ENCODE assay signal across 7 mouse cellular contexts in genomic region chr12:64964560-64964959, GRCm38 (mm10). TPM values are rescaled to one million over a fixed set of nuclear protein-coding genes. Genes with fewer than 3 reads are reported as not detected.
A peak's percentile ranks its signal among the peaks of the same experiment; 100 is the strongest.
DNase-seq lines count a peak whose midpoint lies in the region; ATAC-seq and TF ChIP-seq lines count a peak whose summit lies in the region.

No protein-coding gene starts in this region.

- peak overlapping the region; percentile 99 for H3K4me3 ChIP-seq in lung, postnatal 0 days (ENCODE audit: low read depth, low read length)
- H3K4me3 ChIP-seq in forebrain, embryonic 11.5 days (ENCODE audit: low read depth, low read length): peak overlapping the region; percentile 81
- peak overlapping the region; percentile 85 for H3K4me3 ChIP-seq in limb, embryonic 12.5 days (replicated peaks)
- peak overlapping the region; percentile 90 for H3K4me3 ChIP-seq in stomach, embryonic 14.5 days (ENCODE audit: low read depth, low read length)

- no peaks in the 10 kb centered on the region for H3K36me3 ChIP-seq in lung, postnatal 0 days (ENCODE audit: insufficient read depth, low read length)
- no peaks in the 10 kb centered on the region for H3K36me3 ChIP-seq in forebrain, embryonic 11.5 days (ENCODE audit: control insufficient read depth, insufficient read depth, low read length)
- H3K36me3 ChIP-seq in limb, embryonic 12.5 days: no peaks in the 10 kb centered on the region
- no peaks in the 10 kb centered on the region for H3K36me3 ChIP-seq in stomach, embryonic 14.5 days (ENCODE audit: control insufficient read depth, insufficient read depth, low read length)

- WGBS in lung, postnatal 0 days: 16% methylated on average over 4 of the region's 4 CpGs
- WGBS in forebrain, embryonic 11.5 days: 22% methylated on average over 4 of the region's 4 CpGs
- WGBS in limb, embryonic 12.5 days: 27% methylated on average over 4 of the region's 4 CpGs
- WGBS in stomach, embryonic 14.5 days: 19% methylated on average over 4 of the region's 4 CpGs

- no peak for ATAC-seq in lung, postnatal 0 days
- ATAC-seq in forebrain, embryonic 11.5 days (replicated peaks; ENCODE audit: low FRiP score): no peak
- no peak for ATAC-seq in limb, embryonic 12.5 days (ENCODE audit: insufficient number of reproducible peaks, insufficient read depth, low FRiP score, low TSS enrichment, low read depth)
- no peak for ATAC-seq in stomach, embryonic 14.5 days (ENCODE audit: insufficient number of reproducible peaks, insufficient read depth, low FRiP score, low read depth)

- H3K4me1 ChIP-seq in lung, postnatal 0 days (ENCODE audit: insufficient read depth, low read depth, low read length): peaks cover 10% of the 10 kb centered on the region
- H3K4me1 ChIP-seq in forebrain, embryonic 11.5 days (replicated peaks; ENCODE audit: control insufficient read depth, insufficient read depth, low read length): 0 out of 2 replicates have a peak, but pooled peaks cover 2% of the 10 kb centered on the region
- H3K4me1 ChIP-seq in limb, embryonic 12.5 days (replicated peaks): peaks cover 21% of the 10 kb centered on the region
- no peaks in the 10 kb centered on the region for H3K4me1 ChIP-seq in stomach, embryonic 14.5 days (ENCODE audit: control insufficient read depth, insufficient read depth, low read length)

- no peaks in the 10 kb centered on the region for H3K9me3 ChIP-seq in lung, postnatal 0 days (ENCODE audit: low read length)
- no peaks in the 10 kb centered on the region for H3K9me3 ChIP-seq in forebrain, embryonic 11.5 days (ENCODE audit: control insufficient read depth, low read length)
- H3K9me3 ChIP-seq in limb, embryonic 12.5 days: no peaks in the 10 kb centered on the region
- no peaks in the 10 kb centered on the region for H3K9me3 ChIP-seq in stomach, embryonic 14.5 days (ENCODE audit: control insufficient read depth, low read depth, low read length)

- H3K27me3 ChIP-seq in lung, postnatal 0 days (replicated peaks; ENCODE audit: insufficient read depth, low read length): no peaks in the 10 kb centered on the region
- H3K27me3 ChIP-seq in forebrain, embryonic 11.5 days (ENCODE audit: control insufficient read depth, insufficient read depth, low read length): no peaks in the 10 kb centered on the region
- H3K27me3 ChIP-seq in limb, embryonic 12.5 days: no peaks in the 10 kb centered on the region
- no peaks in the 10 kb centered on the region for H3K27me3 ChIP-seq in stomach, embryonic 14.5 days (ENCODE audit: control insufficient read depth, insufficient read depth, low read length)

- TF ChIP-seq EP300 in lung, postnatal 0 days (IDR thresholded peaks at IDR 0.05): no peak

- no peak overlapping the region for H3K27ac ChIP-seq in lung, postnatal 0 days (ENCODE audit: low read length)
- no peak overlapping the region for H3K27ac ChIP-seq in forebrain, embryonic 11.5 days (ENCODE audit: low read depth, low read length)
- no peak overlapping the region for H3K27ac ChIP-seq in limb, embryonic 12.5 days
- H3K27ac ChIP-seq in stomach, embryonic 14.5 days (ENCODE audit: low read length): no peak overlapping the region

- DNase-seq in lung, postnatal 0 days (ENCODE audit: low spot score): no peak
- DNase-seq in lung, postnatal 36 days: no peak
- no peak for DNase-seq in forebrain, embryonic 11.5 days (ENCODE audit: low spot score)
- DNase-seq in cerebellum, postnatal 36 days: no peak
- DNase-seq in left cerebral cortex, adult 9 months (ENCODE audit: low spot score in 2 of 2): no peak

- no peak for TF ChIP-seq CTCF in lung, postnatal 0 days (IDR thresholded peaks at IDR 0.05)

- H3K9ac ChIP-seq in lung, postnatal 0 days (replicated peaks; ENCODE audit: low read depth): peak overlapping the region; percentile 50
- H3K9ac ChIP-seq in forebrain, embryonic 11.5 days (ENCODE audit: low read length): peak overlapping the region; percentile 50
- H3K9ac ChIP-seq in limb, embryonic 12.5 days (replicated peaks): peak overlapping the region; percentile 59
- H3K9ac ChIP-seq in stomach, embryonic 14.5 days (replicated peaks; ENCODE audit: low read depth, low read length): peak overlapping the region; percentile 56

- H3K4me2 ChIP-seq in lung, postnatal 0 days (replicated peaks; ENCODE audit: low read depth, low read length): peak overlapping the region; percentile 54
- H3K4me2 ChIP-seq in forebrain, embryonic 11.5 days (ENCODE audit: low read depth, low read length, severe bottlenecking): peak overlapping the region; percentile 79
- H3K4me2 ChIP-seq in limb, embryonic 12.5 days: peak overlapping the region; percentile 83
- H3K4me2 ChIP-seq in stomach, embryonic 14.5 days (replicated peaks; ENCODE audit: low read depth, low read length): peak overlapping the region; percentile 68

RNA-seq across cellular contexts. Expression of gene Klhl28, which starts 0.8 kb away (rescaled TPM):
- polyA plus RNA-seq in lung, postnatal 0 days (2015; fragmentation: Nextera tagmentation; extraction: Ambion mirVana): 14.0 and 14.1 TPM in 2 replicates
- 13.7 and 14.2 TPM in 2 replicates for polyA plus RNA-seq in forebrain, embryonic 11.5 days (2014; fragmentation: Nextera tagmentation; extraction: Ambion mirVana)
- polyA plus RNA-seq in limb, embryonic 12.5 days (2016; fragmentation: Nextera tagmentation; extraction: Ambion mirVana): 9.9 and 10.8 TPM in 2 replicates
- 18.2 TPM in 2 replicates for polyA plus RNA-seq in stomach, embryonic 14.5 days (2014; fragmentation: Nextera tagmentation; extraction: Ambion mirVana)

RNA-seq across cellular contexts. Expression of gene Togaram1, which starts 1.0 kb away (rescaled TPM):
- 18.2 and 20.5 TPM in 2 replicates for polyA plus RNA-seq in lung, postnatal 0 days (2015; fragmentation: Nextera tagmentation; extraction: Ambion mirVana)
- polyA plus RNA-seq in forebrain, embryonic 11.5 days (2014; fragmentation: Nextera tagmentation; extraction: Ambion mirVana): 26.5 and 27.2 TPM in 2 replicates
- 29.6 and 31.0 TPM in 2 replicates for polyA plus RNA-seq in limb, embryonic 12.5 days (2016; fragmentation: Nextera tagmentation; extraction: Ambion mirVana)
- polyA plus RNA-seq in stomach, embryonic 14.5 days (2014; fragmentation: Nextera tagmentation; extraction: Ambion mirVana): 39.0 and 44.9 TPM in 2 replicates

RNA-seq across cellular contexts. Expression of gene Gm527, which starts 46.9 kb away (rescaled TPM):
- polyA plus RNA-seq in lung, postnatal 0 days (2015; fragmentation: Nextera tagmentation; extraction: Ambion mirVana): 2.5 and 3.2 TPM in 2 replicates
- 2.3 TPM in 2 replicates for polyA plus RNA-seq in forebrain, embryonic 11.5 days (2014; fragmentation: Nextera tagmentation; extraction: Ambion mirVana)
- polyA plus RNA-seq in limb, embryonic 12.5 days (2016; fragmentation: Nextera tagmentation; extraction: Ambion mirVana): 3.8 and 4.9 TPM in 2 replicates
- 3.1 and 3.6 TPM in 2 replicates for polyA plus RNA-seq in stomach, embryonic 14.5 days (2014; fragmentation: Nextera tagmentation; extraction: Ambion mirVana)
